ENCODE assay signal across 23 mouse cellular contexts in genomic region chr1:131760428-131760820, GRCm38 (mm10). TPM values are rescaled to one million over a fixed set of nuclear protein-coding genes. Genes with fewer than 3 reads are reported as not detected.
DNase-seq lines count a peak whose midpoint lies in the region; ATAC-seq and TF ChIP-seq lines count a peak whose summit lies in the region.
"Had no signal": no experiment of that assay in that cellular context is flagged by ENCODE, and none has a peak within 500 bp of the region (broad histone marks: within the 10 kb centered on the region; RNA-seq: fewer than 3 reads in every experiment).

No protein-coding gene starts in this region.

- no peak overlapping the region for H3K4me3 ChIP-seq in intestine, embryonic 16.5 days (ENCODE audit: low read length)
- H3K4me3 ChIP-seq in intestine, postnatal 0 days (ENCODE audit: low read depth, low read length), result no peak overlapping the region
- H3K4me3 ChIP-seq: hindbrain, embryonic 13.5 days; kidney, embryonic 15.5 days; limb, embryonic 15.5 days; megakaryocyte, embryonic 14.5 days; midbrain, embryonic 13.5 days had no signal

- ATAC-seq in intestine, embryonic 16.5 days, result no peak
- ATAC-seq in intestine, postnatal 0 days, result no peak
- ATAC-seq: CD4-positive, CD25-positive, alpha-beta regulatory T cell, adult 4 months; inflammation-experienced regulatory T-cells, adult 6 months; midbrain, embryonic 13.5 days had no signal

- no peak overlapping the region for H3K27ac ChIP-seq in intestine, embryonic 16.5 days (ENCODE audit: low read length)
- H3K27ac ChIP-seq in intestine, postnatal 0 days (ENCODE audit: low read depth, low read length), result no peak overlapping the region
- H3K27ac ChIP-seq: hindbrain, embryonic 13.5 days; kidney, embryonic 15.5 days; limb, embryonic 15.5 days; liver, embryonic 14.5 days; midbrain, embryonic 13.5 days had no signal

- WGBS in intestine, embryonic 16.5 days, result 69% methylated on average over 3 of the region's 3 CpGs
- WGBS in intestine, postnatal 0 days, result 86% methylated on average over 3 of the region's 3 CpGs

- H3K9ac ChIP-seq in intestine, embryonic 16.5 days (ENCODE audit: low read depth, low read length), result 0 out of 2 replicates have a peak overlapping the region, but pooled peaks have one; percentile 5
- no peak overlapping the region for H3K9ac ChIP-seq in intestine, postnatal 0 days (ENCODE audit: low read depth, low read length)
- H3K9ac ChIP-seq: hindbrain, embryonic 13.5 days; kidney, embryonic 15.5 days; limb, embryonic 15.5 days; liver, embryonic 14.5 days; midbrain, embryonic 13.5 days had no signal

- no peaks in the 10 kb centered on the region for H3K9me3 ChIP-seq in intestine, embryonic 16.5 days (ENCODE audit: control insufficient read depth, low read length)
- no peaks in the 10 kb centered on the region for H3K9me3 ChIP-seq in intestine, postnatal 0 days (ENCODE audit: control insufficient read depth)
- H3K9me3 ChIP-seq: hindbrain, embryonic 13.5 days; kidney, embryonic 15.5 days; limb, embryonic 15.5 days; megakaryocyte, embryonic 14.5 days; midbrain, embryonic 13.5 days had no signal

- H3K4me2 ChIP-seq in intestine, embryonic 16.5 days (ENCODE audit: low read depth, low read length), result no peak overlapping the region
- no peak overlapping the region for H3K4me2 ChIP-seq in intestine, postnatal 0 days (replicated peaks; ENCODE audit: low read depth)
- H3K4me2 ChIP-seq: hindbrain, embryonic 13.5 days; kidney, embryonic 15.5 days; limb, embryonic 15.5 days; midbrain, embryonic 13.5 days had no signal

- TF ChIP-seq CTCF in intestine, postnatal 0 days (IDR thresholded peaks at IDR 0.05; ENCODE audit: low read depth), result no peak

- intact Hi-C loops in gastrocnemius, postnatal 14 days (cut with DNase I; ENCODE audit: low total_unique reads), result no loop called here

- DNase-seq in gastrocnemius, postnatal 10 days, result peak; percentile 9
- no peak for DNase-seq in gastrocnemius, postnatal 14 days
- peak; percentile 30 for DNase-seq in testis, postnatal 10 days (ENCODE audit: low spot score)
- no peak for DNase-seq in testis, postnatal 14 days (ENCODE audit: low spot score)
- DNase-seq in thymus, adult 18-20 months, result no peak
- DNase-seq: adrenal gland, postnatal 25 days; cerebellum, adult 9-10 months; kidney, postnatal 4 days; left cerebral cortex, postnatal 4 days; spleen, adult 18-20 months; thymus, postnatal 36 days had no signal

- no peaks in the 10 kb centered on the region for H3K4me1 ChIP-seq in intestine, embryonic 16.5 days (ENCODE audit: control insufficient read depth, insufficient read depth, low read length)
- H3K4me1 ChIP-seq in intestine, postnatal 0 days (replicated peaks; ENCODE audit: control insufficient read depth, insufficient read depth, low read length), result no peaks in the 10 kb centered on the region
- H3K4me1 ChIP-seq: kidney, embryonic 15.5 days; limb, embryonic 15.5 days had no signal

- H3K36me3 ChIP-seq in intestine, embryonic 16.5 days (ENCODE audit: control insufficient read depth, insufficient read depth, low read length), result no peaks in the 10 kb centered on the region
- H3K36me3 ChIP-seq in intestine, postnatal 0 days (ENCODE audit: control insufficient read depth, insufficient read depth), result no peaks in the 10 kb centered on the region
- H3K36me3 ChIP-seq: hindbrain, embryonic 13.5 days; kidney, embryonic 15.5 days; limb, embryonic 15.5 days; midbrain, embryonic 13.5 days had no signal

- H3K27me3 ChIP-seq in intestine, embryonic 16.5 days (replicated peaks; ENCODE audit: control insufficient read depth, insufficient read depth, low read length), result no peaks in the 10 kb centered on the region
- H3K27me3 ChIP-seq in intestine, postnatal 0 days (replicated peaks; ENCODE audit: control insufficient read depth, insufficient read depth, low read length), result no peaks in the 10 kb centered on the region
- H3K27me3 ChIP-seq: hindbrain, embryonic 13.5 days; kidney, embryonic 15.5 days; limb, embryonic 15.5 days; midbrain, embryonic 13.5 days had no signal

RNA-seq across cellular contexts. Expression of gene Slc26a9, which starts 16.6 kb away (rescaled TPM):
- not detected for total RNA-seq in gastrocnemius, postnatal 10 days (2021)
- total RNA-seq in gastrocnemius, postnatal 14 days (2021), result not detected
- polyA plus RNA-seq in intestine, embryonic 16.5 days (2015; fragmentation: Nextera tagmentation; extraction: Ambion mirVana), result 2.1 and 2.8 TPM in 2 replicates
- polyA plus RNA-seq in intestine, postnatal 0 days (2015; fragmentation: Nextera tagmentation; extraction: Ambion mirVana), result 0.03 and 0.67 TPM in 2 replicates
- polyA plus RNA-seq: CD4-positive, CD25-positive, alpha-beta regulatory T cell, adult 4 months; forebrain, embryonic 11.5 days; inflammation-experienced regulatory T-cells, adult 6 months; neural tube, embryonic 11.5 days had no signal

RNA-seq across cellular contexts. Expression of gene Pm20d1, which starts 36.8 kb away (rescaled TPM):
- 1 to 10 TPM; 1.3 to 1.6 TPM for total RNA-seq in gastrocnemius, postnatal 10 days (2021)
- 1 to 10 TPM; 1.0 to 2.1 TPM for total RNA-seq in gastrocnemius, postnatal 14 days (2021)
- polyA plus RNA-seq in intestine, embryonic 16.5 days (2015; fragmentation: Nextera tagmentation; extraction: Ambion mirVana), result 8.0 and 10.2 TPM in 2 replicates
- polyA plus RNA-seq in intestine, postnatal 0 days (2015; fragmentation: Nextera tagmentation; extraction: Ambion mirVana), result 17.3 and 19.8 TPM in 2 replicates

Comparison
In these comparisons a context has a peak if more than half of its experiments do, and no peak if none do; other contexts are left out.
1. DNase-seq: peak in gastrocnemius, postnatal 10 days (single experiment) and testis, postnatal 10 days (single experiment); none in gastrocnemius, postnatal 14 days (single experiment), testis, postnatal 14 days (single experiment) and thymus, adult 18-20 months (0 of 2).